Mouse (Mus musculus) lung, adult 2 months (tissue): ENCODE measurements at regions not wholly inside any gene's neighbourhood (a gene's known extent, or its start where the extent isn't known, plus 50 kb on each side); places are given as distances from the start of the nearest gene placed in this dataset.

Experiments
- CTCF ChIP-seq: fragments of 200-500 bp; IDR thresholded peaks from 2 replicates; pipeline ENCODE4 v1.5.1; 2011; ENCODE audit warnings: mild to moderate bottlenecking, low read length, control low read depth; ENCODE audit not compliant: insufficient read depth
- POLR2A ChIP-seq: fragments of 200-500 bp; IDR thresholded peaks from 2 replicates; pipeline ENCODE4 v1.6.1; 2011; ENCODE audit warnings: low read depth, mild to moderate bottlenecking, control low read depth, low read length, borderline replicate concordance; ENCODE audit errors: extremely low read depth

DNA sequence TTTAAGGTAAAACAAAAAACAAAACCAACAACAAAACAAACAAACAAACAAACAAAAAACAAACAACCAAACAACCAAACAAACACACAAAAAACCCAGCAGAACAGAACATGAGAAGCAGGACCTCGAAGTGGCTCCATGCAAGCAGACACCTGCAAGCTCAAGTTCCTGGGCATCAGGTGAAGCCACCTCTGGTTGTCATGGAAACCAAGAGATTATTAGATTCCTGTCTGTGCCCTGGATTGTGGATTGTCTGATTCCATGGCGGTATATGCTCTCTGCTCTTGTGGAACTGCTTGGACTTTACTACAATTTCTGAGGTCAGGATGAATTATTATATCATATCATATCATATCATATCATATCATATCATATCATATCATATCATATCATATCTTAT is 170.4 kb upstream of the Six2 start:
- no peak for TF ChIP-seq POLR2A
- no peak for TF ChIP-seq CTCF
